Mouse (Mus musculus) testis, adult 2 months (tissue): ENCODE measurements around the gene Calcoco2.

Experiments used
- CTCF ChIP-seq: fragments of 200-500 bp; IDR thresholded peaks from 2 replicates; pipeline ENCODE4 v1.5.1; 2012; ENCODE audit warnings: low read depth, mild to moderate bottlenecking, inconsistent platforms, low read length, moderate library complexity; ENCODE audit not compliant: control insufficient read depth, insufficient read depth, insufficient replicate concordance
- POLR2A ChIP-seq: fragments of 200-500 bp; IDR thresholded peaks from 2 replicates; pipeline ENCODE4 v1.6.1; 2012; ENCODE audit warnings: low read depth, mild to moderate bottlenecking, inconsistent platforms, low read length, moderate library complexity; ENCODE audit not compliant: control insufficient read depth

GRCm38 (mm10) chr11:96108376-96108775, 3.4 kb downstream of the Calcoco2 start:
- no peak for TF ChIP-seq CTCF
- TF ChIP-seq POLR2A, result no peak
